In the genomic region with DNA sequence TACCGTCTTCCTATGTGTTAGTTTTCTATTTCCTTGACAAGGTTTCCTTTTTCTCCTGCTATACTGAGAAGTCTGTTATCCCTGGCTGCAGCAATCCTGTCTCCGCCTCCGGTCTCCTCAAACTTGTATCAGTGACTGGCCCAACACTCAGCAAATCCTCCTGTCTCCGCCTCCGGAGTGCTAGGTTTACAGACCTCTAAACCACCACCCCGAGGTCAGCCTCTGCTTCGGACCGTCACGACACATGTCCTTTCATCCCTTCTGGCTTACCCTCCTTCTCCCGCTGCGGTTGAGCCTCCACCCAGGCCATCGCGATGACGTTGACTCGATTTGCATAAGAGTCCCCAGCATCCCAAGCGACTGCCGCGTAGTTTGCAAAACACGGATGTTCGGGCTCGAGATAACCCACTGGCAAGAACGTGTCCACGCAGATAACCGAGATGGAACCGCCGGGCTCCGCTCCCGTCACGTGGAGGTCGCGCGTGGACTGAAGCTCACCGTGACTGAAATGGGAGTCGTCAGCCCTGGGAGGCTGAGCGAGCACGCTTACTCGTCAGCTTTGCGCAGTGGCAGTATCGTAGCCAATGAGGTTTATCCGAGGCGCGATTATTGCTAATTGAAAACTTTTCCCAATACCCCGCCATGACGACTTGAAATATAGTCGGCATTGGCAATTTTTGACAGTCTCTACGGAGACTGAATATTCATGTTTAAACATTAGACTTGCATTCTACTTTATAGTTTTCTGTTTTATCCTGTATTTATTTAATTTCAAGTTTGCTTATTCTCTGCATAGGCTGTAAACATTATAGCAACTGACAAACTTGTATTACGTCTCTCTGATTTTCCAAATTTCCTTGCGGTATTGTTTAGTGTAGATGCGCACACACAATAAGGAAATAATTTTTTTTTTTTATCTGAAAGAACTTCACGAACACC, we compare ENCODE assay signal across 8 mouse cellular contexts. TPM values are rescaled to one million over a fixed set of nuclear protein-coding genes. Genes with fewer than 3 reads are reported as not detected.
DNase-seq lines count a peak whose midpoint lies in the region; ATAC-seq lines count a peak whose summit lies in the region.

No protein-coding gene starts in this region.

- H3K27me3 ChIP-seq in hindbrain, embryonic 13.5 days, result no peaks in the 10 kb centered on the region

- H3K4me3 ChIP-seq in hindbrain, embryonic 13.5 days, result peak overlapping the region; percentile 43

- H3K27ac ChIP-seq in hindbrain, embryonic 13.5 days, result peak overlapping the region; percentile 100

- peak overlapping the region; percentile 84 for H3K9ac ChIP-seq in hindbrain, embryonic 13.5 days

- ATAC-seq in hindbrain, embryonic 13.5 days (ENCODE audit: low FRiP score), result peak; percentile 78

- H3K4me2 ChIP-seq in hindbrain, embryonic 13.5 days, result peak overlapping the region; percentile 70

- H3K4me1 ChIP-seq in hindbrain, embryonic 13.5 days (replicated peaks), result peaks cover 22% of the 10 kb centered on the region

- H3K36me3 ChIP-seq in hindbrain, embryonic 13.5 days, result no peaks in the 10 kb centered on the region

- under 1% methylated on average over 50 of the region's 50 CpGs for WGBS in hindbrain, embryonic 13.5 days

- no peaks in the 10 kb centered on the region for H3K9me3 ChIP-seq in hindbrain, embryonic 13.5 days

- DNase-seq in NIH3T3 (ENCODE audit: low read depth), result peak; percentile 90
- peak; percentile 95 for DNase-seq in cerebellum, adult 9-11 months
- DNase-seq in frontal cortex, postnatal 10 days (ENCODE audit: low spot score in 2 of 2), result peak; percentile 84 to 87
- peak; percentile 75 to 84 for DNase-seq in layer of hippocampus, postnatal 25 days (ENCODE audit: extremely low spot score in 1 of 2, low spot score in 1 of 2)
- DNase-seq in lung, postnatal 25 days (ENCODE audit: low spot score), result peak; percentile 89
- DNase-seq in retina, embryonic 14.5 days (ENCODE audit: low spot score), result peak; percentile 92
- DNase-seq in thymus, postnatal 4 days, result peak; percentile 86

RNA-seq across cellular contexts. Expression of a gene that starts 5.4 kb away (rescaled TPM):
- 30.0 TPM in 2 replicates for polyA plus RNA-seq in hindbrain, embryonic 13.5 days (2015; fragmentation: Nextera tagmentation; extraction: Ambion mirVana)
- total RNA-seq in layer of hippocampus, postnatal 25 days (2021), result 10 to 100 TPM; 27.6 to 39.7 TPM

RNA-seq across cellular contexts. Expression of a gene that starts 16.5 kb away (rescaled TPM):
- 19.9 and 23.4 TPM in 2 replicates for polyA plus RNA-seq in hindbrain, embryonic 13.5 days (2015; fragmentation: Nextera tagmentation; extraction: Ambion mirVana)
- total RNA-seq in layer of hippocampus, postnatal 25 days (2021), result 10 to 100 TPM; 30.9 to 41.9 TPM

RNA-seq across cellular contexts. Expression of a gene that starts 23.9 kb away (rescaled TPM):
- polyA plus RNA-seq in hindbrain, embryonic 13.5 days (2015; fragmentation: Nextera tagmentation; extraction: Ambion mirVana), result not detected in 2 replicates
- total RNA-seq in layer of hippocampus, postnatal 25 days (2021), result not detected

Comparison
In these comparisons a context has a peak if more than half of its experiments do, and no peak if none do; other contexts are left out.
1. Peak in every context shown above with its lines: DNase-seq, ATAC-seq, H3K4me3 ChIP-seq and H3K27ac ChIP-seq.